Mouse (Mus musculus) midbrain, embryonic 11.5 days (tissue): Measurements from ENCODE around the gene Mprip. TPM values are rescaled to one million over a fixed set of nuclear protein-coding genes. Genes with fewer than 3 reads are reported as not detected.
"Not testable (repeated sequence)": the region's sequence is repeated elsewhere in the genome, so short reads cannot be mapped to it uniquely, and the experiment has no call there.

Source experiments
- ATAC-seq: fragments of 200-750 bp; cut with Nextera tagmentation; 2 replicates; pipeline ENCODE4 v1.8.0; 2017; ENCODE audit warnings: moderate TSS enrichment, moderate library complexity; ENCODE audit not compliant: low FRiP score
- DNase-seq: peaks from one replicate; pipeline ENCODE4 v3.0.0; 2015; ENCODE audit warnings: low spot score; ENCODE audit errors: missing footprints
- H3K27ac ChIP-seq: fragments of 300-500 bp; sonication (generic); 2 replicates; pipeline ENCODE4 v1.5.1; 2014; ENCODE audit warnings: low read depth, low read length
- H3K27me3 ChIP-seq: fragments of 300-500 bp; sonication (generic); 2 replicates; pipeline ENCODE4 v1.6.1; 2014; ENCODE audit warnings: mild to moderate bottlenecking, low read length, moderate library complexity, mixed read lengths; ENCODE audit not compliant: control insufficient read depth, insufficient read depth
- H3K36me3 ChIP-seq: fragments of 300-500 bp; sonication (generic); 2 replicates; pipeline ENCODE4 v1.6.1; 2014; ENCODE audit warnings: mild to moderate bottlenecking, low read length, moderate library complexity, mixed read lengths; ENCODE audit not compliant: control insufficient read depth, insufficient read depth
- H3K4me1 ChIP-seq: fragments of 300-500 bp; sonication (generic); 2 replicates; pipeline ENCODE4 v1.6.1; 2014; ENCODE audit warnings: low read length; ENCODE audit not compliant: control insufficient read depth, insufficient read depth
- H3K4me2 ChIP-seq: fragments of 300-500 bp; sonication (generic); 2 replicates; pipeline ENCODE4 v1.6.1; 2014; ENCODE audit warnings: mild to moderate bottlenecking, moderate library complexity
- H3K4me3 ChIP-seq: fragments of 300-500 bp; sonication (generic); 2 replicates; pipeline ENCODE4 v1.5.1; 2014; ENCODE audit warnings: low read depth, low read length
- H3K9ac ChIP-seq: fragments of 300-500 bp; sonication (generic); 2 replicates; pipeline ENCODE4 v1.6.1; 2014; ENCODE audit warnings: low read length
- H3K9me3 ChIP-seq: fragments of 300-500 bp; sonication (generic); 2 replicates; pipeline ENCODE4 v1.6.1; 2016; ENCODE audit warnings: low read length; ENCODE audit not compliant: control insufficient read depth
- WGBS: fragments of 180-500 bp; shearing (Covaris S2); extraction: QIAGEN DNeasy Blood & Tissue Kit; methylation state at CpG from one replicate; pipeline ENCODE4 v1.1.7; 2014; 5-methylcytosine and 5-hydroxymethylcytosine counted together
- polyA plus RNA-seq: library from polyadenylated mRNA; unstranded; fragments of >200 nt; fragmentation: Nextera tagmentation; extraction: Ambion mirVana; gene quantifications from 2 replicates; pipeline ENCODE4 v1.2.1, GENCODE M21; 2014

Gene Mprip
- polyA plus RNA-seq, 1 experiment from 2014 or later, result 69.5 TPM

DNA sequence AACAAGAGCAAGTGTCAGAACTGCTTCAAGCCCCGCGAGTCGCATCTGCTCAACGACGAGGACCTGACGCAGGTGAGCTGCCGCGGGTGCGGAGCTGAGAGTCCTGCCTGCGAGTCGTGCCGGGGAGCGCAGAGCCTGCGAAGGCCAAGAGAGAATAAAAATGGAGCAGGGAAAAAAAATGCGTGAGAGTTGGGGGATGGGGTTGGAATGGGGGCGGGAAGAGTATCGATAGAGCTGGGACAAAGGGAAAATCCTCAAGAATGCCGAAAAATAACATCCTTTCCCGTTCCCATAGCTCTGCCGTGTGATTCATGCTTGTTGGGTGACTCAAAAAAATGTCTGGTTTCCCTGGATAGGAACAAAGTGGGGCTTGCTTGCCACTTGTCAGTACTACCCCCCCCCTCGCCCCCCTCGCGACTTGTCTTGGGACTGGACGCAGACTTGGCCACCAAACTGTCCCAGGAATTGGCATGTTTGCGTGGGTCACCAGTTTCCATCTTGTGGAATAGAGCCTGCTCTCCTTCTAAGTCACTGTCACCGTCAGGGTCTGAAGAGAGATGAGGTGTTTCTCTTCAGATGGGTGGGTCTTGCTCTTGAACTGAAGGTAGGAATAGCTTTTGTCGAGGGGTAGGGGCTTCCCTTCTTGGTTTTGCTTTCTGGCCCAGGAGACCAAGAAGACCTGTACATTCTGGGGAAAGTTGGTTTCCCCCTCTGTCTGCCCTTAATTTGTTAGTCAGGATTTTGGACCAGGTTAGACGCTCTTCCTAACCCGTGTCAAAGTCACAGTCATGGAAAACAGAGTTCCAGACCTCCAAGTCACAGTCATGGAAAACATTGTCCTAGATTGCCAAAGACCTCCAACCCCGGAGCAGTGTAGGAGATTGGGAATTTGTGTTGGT is 2.0 kb downstream of the Mprip start:
- Histone ChIP-seq H3K9ac (peak overlapping the region; percentile 87), H3K36me3 (no peaks in the 10 kb centered on the region), H3K4me2 (peak overlapping the region; percentile 87), H3K4me1 (peaks cover 21% of the 10 kb centered on the region), H3K27ac (no peak overlapping the region; the same call in 1 of the 2 replicates), H3K9me3 (no peaks in the 10 kb centered on the region), H3K4me3 (peak overlapping the region; percentile 83), H3K27me3 (no peaks in the 10 kb centered on the region)
- peak; percentile 91 for DNase-seq
- 5% methylated on average over 30 of the region's 30 CpGs for WGBS
- ATAC-seq, result no peak; the same call in none of the 2 replicates

DNA sequence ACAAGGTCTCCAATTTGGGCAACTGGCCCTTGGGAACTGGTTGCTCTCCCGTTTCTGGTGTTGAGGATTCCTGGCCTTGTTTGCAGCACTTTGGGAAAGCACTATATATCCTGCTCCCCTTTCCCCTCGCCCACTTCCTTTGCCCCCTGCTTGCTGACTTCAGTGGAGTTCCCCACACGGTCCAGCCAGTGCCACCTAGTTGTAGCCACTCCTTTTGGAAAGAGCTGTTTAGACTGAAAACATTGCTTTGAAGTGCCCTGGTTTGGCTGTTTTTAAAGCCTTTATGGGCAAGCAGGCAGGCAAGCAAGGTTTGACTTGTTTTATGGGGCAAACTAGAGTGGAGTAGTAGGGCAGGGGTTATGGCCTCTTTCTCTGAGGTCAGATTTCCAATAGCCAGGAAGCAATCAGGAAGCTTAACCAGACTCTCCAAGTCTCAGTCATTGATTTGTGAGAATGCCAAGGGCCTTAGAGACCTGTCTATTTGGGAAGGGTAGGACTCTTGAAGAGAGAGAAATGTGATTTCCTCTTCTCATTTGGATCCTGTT is 2.7 kb downstream of the Mprip start:
- H3K9ac ChIP-seq, result peak overlapping the region; percentile 87; the same call in 1 of the 2 replicates
- no peak overlapping the region for H3K27ac ChIP-seq
- H3K4me3 ChIP-seq, result peak overlapping the region; percentile 83
- peaks cover 21% of the 10 kb centered on the region for H3K4me1 ChIP-seq
- H3K27me3 ChIP-seq, result no peaks in the 10 kb centered on the region
- DNase-seq, result peak; percentile 88
- H3K9me3 ChIP-seq, result no peaks in the 10 kb centered on the region
- no peak for ATAC-seq
- 19% methylated on average over 3 of the region's 3 CpGs for WGBS
- no peaks in the 10 kb centered on the region for H3K36me3 ChIP-seq
- peak overlapping the region; percentile 87 for H3K4me2 ChIP-seq

DNA sequence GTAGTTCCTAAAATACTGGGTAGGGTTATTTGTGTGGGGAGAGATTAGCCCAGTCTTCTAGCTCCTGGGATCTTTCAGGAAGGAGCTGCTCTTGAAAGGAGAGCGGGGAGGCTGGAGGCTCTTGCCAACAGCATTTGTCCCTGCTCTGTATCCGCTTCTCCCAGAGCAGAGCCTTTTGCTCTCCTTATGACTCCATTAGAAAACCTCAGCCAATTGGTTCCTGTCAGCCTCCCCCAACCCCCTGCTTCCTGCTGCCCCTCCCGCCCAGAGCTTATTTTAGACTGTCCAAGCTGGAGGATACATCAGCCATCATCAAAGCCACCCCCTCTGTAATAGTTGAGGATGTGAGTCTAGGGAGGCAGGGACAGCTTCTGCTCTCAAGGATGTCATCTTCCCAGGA is 3.7 kb downstream of the Mprip start:
- 49% methylated on average over 3 of the region's 3 CpGs for WGBS
- ATAC-seq (no peak), DNase-seq (no peak)
- Histone ChIP-seq H3K4me1 (peaks cover 21% of the 10 kb centered on the region), H3K4me3 (no peak overlapping the region), H3K9me3 (no peaks in the 10 kb centered on the region), H3K27ac (no peak overlapping the region), H3K9ac (peak overlapping the region; percentile 18; the same call in 1 of the 2 replicates), H3K4me2 (peak overlapping the region; percentile 7; the same call in 1 of the 2 replicates), H3K27me3 (no peaks in the 10 kb centered on the region), H3K36me3 (no peaks in the 10 kb centered on the region)

DNA sequence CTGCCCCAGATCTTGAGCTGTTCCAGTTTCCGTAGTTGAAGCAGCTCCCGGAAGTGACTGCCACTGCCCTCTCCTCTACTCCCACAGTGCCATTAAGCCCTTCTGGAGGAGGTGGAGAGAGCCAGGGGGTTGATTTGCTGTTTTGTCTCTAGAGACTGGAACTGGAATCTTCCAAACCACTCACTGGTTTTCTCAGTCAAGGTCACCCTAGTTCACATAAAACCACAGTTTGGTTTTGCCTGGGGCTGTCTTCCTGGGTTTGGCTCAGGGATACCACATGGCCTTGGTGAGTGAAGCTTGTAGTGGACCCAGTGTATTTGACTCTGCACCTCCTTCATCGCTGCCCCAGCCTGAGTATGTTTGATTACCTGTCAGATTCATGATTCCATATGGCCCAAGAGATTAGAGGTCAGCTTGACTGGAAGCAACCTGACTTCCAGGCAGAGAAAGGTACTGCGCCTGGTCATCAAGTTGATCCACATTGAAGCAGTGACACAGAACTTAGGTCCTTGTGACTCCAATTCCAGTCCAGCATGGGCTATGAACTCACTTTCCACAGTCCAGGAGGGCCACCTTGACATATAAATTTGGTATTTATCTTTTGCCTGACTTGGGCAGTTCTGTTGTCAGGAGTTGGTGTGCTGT is 10.1 kb downstream of the Mprip start:
- ATAC-seq (no peak), DNase-seq (no peak)
- Histone ChIP-seq H3K27me3 (no peaks in the 10 kb centered on the region), H3K27ac (no peak overlapping the region), H3K4me3 (no peak overlapping the region), H3K4me2 (no peak overlapping the region), H3K36me3 (no peaks in the 10 kb centered on the region), H3K9me3 (no peaks in the 10 kb centered on the region), H3K9ac (no peak overlapping the region), H3K4me1 (no peaks in the 10 kb centered on the region)
- WGBS, result 92% methylated on average over 4 of the region's 4 CpGs

DNA sequence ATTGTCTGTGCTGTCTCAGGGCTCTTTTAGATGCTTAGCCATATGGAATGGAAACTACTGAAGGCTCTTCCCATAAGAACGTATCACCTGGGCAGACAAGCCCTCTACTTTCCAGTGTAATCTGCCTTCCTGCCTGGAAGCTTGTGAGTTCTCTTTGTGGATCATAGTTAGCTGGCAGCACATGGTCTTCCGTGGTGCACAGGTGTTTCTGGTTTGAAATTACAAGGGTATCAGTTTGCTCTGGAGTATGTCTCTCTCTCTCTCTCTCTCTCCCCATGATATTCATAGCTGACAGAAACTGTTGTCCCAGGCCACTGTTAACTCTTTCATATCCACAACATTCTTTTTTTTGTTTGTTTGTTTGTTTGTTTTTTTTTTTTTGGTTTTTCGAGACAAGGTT is 12.9 kb downstream of the Mprip start:
- no peaks in the 10 kb centered on the region for H3K27me3 ChIP-seq
- H3K4me3 ChIP-seq, result no peak overlapping the region
- no peak for DNase-seq
- 93% methylated on average over 3 of the region's 3 CpGs for WGBS
- no peak overlapping the region for H3K4me2 ChIP-seq
- no peaks in the 10 kb centered on the region for H3K9me3 ChIP-seq
- H3K4me1 ChIP-seq, result no peaks in the 10 kb centered on the region
- no peaks in the 10 kb centered on the region for H3K36me3 ChIP-seq
- no peak overlapping the region for H3K27ac ChIP-seq
- H3K9ac ChIP-seq, result no peak overlapping the region
- ATAC-seq, result no peak

DNA sequence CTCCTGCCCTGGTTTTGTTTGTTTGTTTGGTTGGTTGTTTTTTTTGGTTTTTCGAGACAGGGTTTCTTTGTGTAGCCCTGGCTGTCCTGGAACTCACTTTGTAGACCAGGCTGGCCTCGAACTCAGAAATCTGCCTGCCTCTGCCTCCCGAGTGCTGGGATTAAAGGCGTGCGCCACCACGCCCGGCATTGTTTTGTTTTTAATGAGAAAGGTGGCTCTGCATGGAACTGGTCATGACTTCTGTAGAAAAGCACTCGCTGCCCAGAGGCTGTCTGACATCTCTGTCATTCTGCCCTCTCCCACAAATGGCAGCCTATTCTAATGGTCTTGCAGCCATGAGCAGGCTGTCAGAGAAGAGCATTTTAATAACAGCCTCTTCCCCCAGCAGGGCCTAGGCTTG is 13.6 kb downstream of the Mprip start:
- not testable (repeated sequence) for H3K27ac ChIP-seq, DNase-seq, H3K4me3 ChIP-seq, H3K4me1 ChIP-seq, H3K27me3 ChIP-seq, ATAC-seq, H3K36me3 ChIP-seq, H3K9ac ChIP-seq, H3K9me3 ChIP-seq, H3K4me2 ChIP-seq
- WGBS, result 96% methylated on average over 8 of the region's 8 CpGs

DNA sequence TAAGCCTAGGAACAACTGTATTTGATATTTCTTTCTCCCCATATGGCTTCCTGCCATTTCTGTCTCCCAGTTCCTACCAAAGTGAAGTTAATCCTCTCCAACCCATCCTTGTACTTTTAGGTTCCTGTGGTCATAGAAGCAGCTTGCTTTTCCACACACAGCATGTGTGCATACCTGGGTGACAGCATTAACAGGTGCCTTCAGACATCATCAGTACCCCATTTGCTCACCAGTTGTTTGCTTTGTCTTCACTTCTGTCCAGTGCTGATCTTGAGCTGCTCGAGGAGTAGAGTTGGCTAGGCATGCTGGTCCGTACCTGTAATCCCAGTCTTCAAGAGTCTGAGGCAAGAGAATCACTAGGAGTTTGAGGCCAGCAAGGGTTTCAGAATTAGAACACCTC is 16.7 kb downstream of the Mprip start:
- no peaks in the 10 kb centered on the region for H3K9me3 ChIP-seq
- no peaks in the 10 kb centered on the region for H3K27me3 ChIP-seq
- H3K27ac ChIP-seq, result no peak overlapping the region
- H3K4me3 ChIP-seq, result no peak overlapping the region
- DNase-seq (no peak), ATAC-seq (no peak)
- H3K9ac ChIP-seq, result no peak overlapping the region
- 87% methylated on average over 2 of the region's 2 CpGs for WGBS
- no peak overlapping the region for H3K4me2 ChIP-seq
- no peaks in the 10 kb centered on the region for H3K36me3 ChIP-seq
- no peaks in the 10 kb centered on the region for H3K4me1 ChIP-seq

DNA sequence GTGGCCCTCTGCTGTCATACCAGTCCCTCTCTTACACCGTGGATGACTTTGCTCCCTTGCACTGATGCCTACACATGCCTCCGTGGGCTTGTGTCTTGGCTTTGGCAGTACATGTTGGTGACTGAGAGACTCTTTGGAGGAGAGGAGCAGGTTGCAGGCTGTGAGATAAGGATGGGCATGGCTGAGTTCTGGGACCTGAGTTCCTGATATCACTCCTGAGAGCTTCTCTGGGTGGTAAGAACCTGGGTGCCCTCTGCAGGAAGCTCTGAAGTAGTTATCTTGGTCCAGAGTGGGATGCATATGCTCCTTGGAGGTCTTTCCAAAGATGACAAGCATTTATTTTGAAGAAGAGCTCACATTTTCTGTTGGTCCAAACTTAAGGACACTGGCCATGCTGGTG is 17.6 kb downstream of the Mprip start:
- no peak for DNase-seq
- H3K9ac ChIP-seq, result no peak overlapping the region
- H3K4me3 ChIP-seq, result no peak overlapping the region
- WGBS, result 92% methylated on average over 2 of the region's 2 CpGs
- H3K4me2 ChIP-seq, result no peak overlapping the region
- H3K4me1 ChIP-seq, result no peaks in the 10 kb centered on the region
- no peak for ATAC-seq
- no peaks in the 10 kb centered on the region for H3K9me3 ChIP-seq
- H3K27ac ChIP-seq, result no peak overlapping the region
- H3K36me3 ChIP-seq, result no peaks in the 10 kb centered on the region
- H3K27me3 ChIP-seq, result no peaks in the 10 kb centered on the region

DNA sequence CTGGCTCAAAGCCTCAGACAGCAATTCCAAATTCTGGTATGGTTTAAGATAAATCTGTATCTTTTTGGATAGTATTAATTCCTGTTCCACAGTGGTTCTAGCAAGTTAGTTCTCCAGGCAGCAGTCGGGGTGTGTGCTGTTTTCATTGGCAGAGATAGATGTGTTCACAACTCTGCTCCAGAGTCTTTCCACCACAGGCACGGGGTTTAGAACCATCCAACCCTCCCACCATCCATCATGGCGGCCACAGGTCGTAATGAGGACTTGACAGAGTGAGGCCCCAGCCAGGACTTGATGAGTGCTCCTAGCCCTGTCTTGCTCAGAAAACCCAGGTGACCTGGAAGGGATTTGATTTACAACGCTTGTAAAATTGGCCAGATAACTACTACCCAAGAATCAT is 19.0 kb downstream of the Mprip start:
- DNase-seq, result no peak
- H3K27me3 ChIP-seq, result no peaks in the 10 kb centered on the region
- WGBS, result 90% methylated on average over 5 of the region's 5 CpGs
- no peaks in the 10 kb centered on the region for H3K36me3 ChIP-seq
- H3K4me1 ChIP-seq, result no peaks in the 10 kb centered on the region
- ATAC-seq, result no peak
- no peak overlapping the region for H3K9ac ChIP-seq
- H3K4me2 ChIP-seq, result no peak overlapping the region
- H3K4me3 ChIP-seq, result no peak overlapping the region
- H3K27ac ChIP-seq, result no peak overlapping the region
- H3K9me3 ChIP-seq, result no peaks in the 10 kb centered on the region
